Mouse (Mus musculus): ENCODE data around the gene Lats1. TPM values are rescaled to one million over a fixed set of nuclear protein-coding genes. Genes with fewer than 3 reads are reported as not detected.
"Not testable (repeated sequence)": the region's sequence is repeated elsewhere in the genome, so short reads cannot be mapped to it uniquely, and the experiment has no call there.

The Lats1 gene
- polyA plus RNA-seq, 1 experiment from 2014 or later, result 5.3 TPM

- not testable (repeated sequence) for H3K27ac ChIP-seq (ENCODE audit: low read depth, low read length); H3K9ac ChIP-seq (ENCODE audit: low read depth, low read length); H3K9me3 ChIP-seq (replicated peaks; ENCODE audit: control insufficient read depth, low read length); H3K4me3 ChIP-seq (ENCODE audit: low read depth, low read length); H3K4me2 ChIP-seq; ATAC-seq (replicated peaks; ENCODE audit: insufficient number of reproducible peaks, low FRiP score, low TSS enrichment); H3K27me3 ChIP-seq (ENCODE audit: control insufficient read depth, insufficient read depth, low read length); H3K4me1 ChIP-seq (ENCODE audit: control insufficient read depth, insufficient read depth, low read length)
- 93% methylated on average over 6 of the region's 6 CpGs for WGBS (ENCODE audit: insufficient replicate concordance)
- peaks cover 22% of the 10 kb centered on the region for H3K36me3 ChIP-seq (ENCODE audit: control insufficient read depth, insufficient read depth, low read length)
Observed at GRCm38 (mm10) chr10:7745528-7745927, 64.5 kb downstream of the Lats1 start.

- WGBS (ENCODE audit: insufficient replicate concordance), result 85% methylated on average over 6 of the region's 6 CpGs
- no peak overlapping the region for H3K27ac ChIP-seq (ENCODE audit: low read depth, low read length)
- no peaks in the 10 kb centered on the region for H3K9me3 ChIP-seq (replicated peaks; ENCODE audit: control insufficient read depth, low read length)
- no peak overlapping the region for H3K4me2 ChIP-seq
- H3K27me3 ChIP-seq (ENCODE audit: control insufficient read depth, insufficient read depth, low read length), result no peaks in the 10 kb centered on the region
- H3K9ac ChIP-seq (ENCODE audit: low read depth, low read length), result no peak overlapping the region
- no peak for ATAC-seq (replicated peaks; ENCODE audit: insufficient number of reproducible peaks, low FRiP score, low TSS enrichment)
- H3K36me3 ChIP-seq (ENCODE audit: control insufficient read depth, insufficient read depth, low read length), result peaks cover 15% of the 10 kb centered on the region
- H3K4me1 ChIP-seq (ENCODE audit: control insufficient read depth, insufficient read depth, low read length), result no peaks in the 10 kb centered on the region
- H3K4me3 ChIP-seq (ENCODE audit: low read depth, low read length), result no peak overlapping the region
Observed at GRCm38 (mm10) chr10:7748752-7749151, 67.7 kb downstream of the Lats1 start.

DNA sequence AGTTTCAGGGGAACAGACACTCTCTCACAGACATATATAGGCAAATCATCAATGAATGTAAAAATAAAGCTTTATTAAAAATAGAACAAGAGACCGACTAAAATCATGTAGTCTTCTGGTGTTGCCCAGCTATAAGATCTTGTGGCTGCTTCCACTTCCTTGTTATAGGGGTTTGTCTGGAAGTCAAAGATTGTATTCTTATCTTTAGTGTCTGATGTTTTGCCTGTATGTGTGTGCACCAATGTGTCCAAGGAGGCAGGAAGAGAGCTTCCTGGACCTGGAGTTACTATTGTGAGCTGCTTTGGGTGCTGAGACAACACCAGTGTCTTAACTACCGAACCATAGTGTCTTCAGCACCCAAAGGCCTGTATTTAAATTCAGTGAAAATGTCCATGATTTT is 76.5 kb downstream of the Lats1 start:
- no peak for ATAC-seq (replicated peaks; ENCODE audit: insufficient number of reproducible peaks, low FRiP score, low TSS enrichment)
- H3K36me3 ChIP-seq (ENCODE audit: control insufficient read depth, insufficient read depth, low read length), result peaks cover 13% of the 10 kb centered on the region

More for the DNA sequence above, 76.5 kb downstream of the Lats1 start:
- H3K27ac ChIP-seq (ENCODE audit: low read depth, low read length), result no peak overlapping the region
- H3K4me2 ChIP-seq, result no peak overlapping the region
- H3K9me3 ChIP-seq (replicated peaks; ENCODE audit: control insufficient read depth, low read length), result no peaks in the 10 kb centered on the region
- no peaks in the 10 kb centered on the region for H3K4me1 ChIP-seq (ENCODE audit: control insufficient read depth, insufficient read depth, low read length)
- H3K4me3 ChIP-seq (ENCODE audit: low read depth, low read length), result no peak overlapping the region
- no peaks in the 10 kb centered on the region for H3K27me3 ChIP-seq (ENCODE audit: control insufficient read depth, insufficient read depth, low read length)
- H3K9ac ChIP-seq (ENCODE audit: low read depth, low read length), result no peak overlapping the region
- WGBS (ENCODE audit: insufficient replicate concordance), result 74% methylated on average over 2 of the region's 2 CpGs

Other genes starting within 250 kb of the Lats1 start
- gene Ulbp1, start 207.6 kb upstream of the Lats1 start, polyA plus RNA-seq (2014; fragmentation: Nextera tagmentation; extraction: Ambion mirVana), result 9.3 and 9.4 TPM in 2 replicates
- gene Lrp11, start 91.4 kb upstream of the Lats1 start, polyA plus RNA-seq (2014; fragmentation: Nextera tagmentation; extraction: Ambion mirVana), result 2.1 and 2.8 TPM in 2 replicates
- 44.7 and 45.8 TPM in 2 replicates for gene Nup43, start 13.7 kb upstream of the Lats1 start, polyA plus RNA-seq (2014; fragmentation: Nextera tagmentation; extraction: Ambion mirVana)
- 135 and 142 TPM in 2 replicates for gene Pcmt1, start 78 bp upstream of the Lats1 start, polyA plus RNA-seq (2014; fragmentation: Nextera tagmentation; extraction: Ambion mirVana)
- gene Katna1, start 44.8 kb downstream of the Lats1 start, polyA plus RNA-seq (2014; fragmentation: Nextera tagmentation; extraction: Ambion mirVana), result 39.3 and 45.2 TPM in 2 replicates
- gene Ginm1, start 111.6 kb downstream of the Lats1 start, polyA plus RNA-seq (2014; fragmentation: Nextera tagmentation; extraction: Ambion mirVana), result 74.3 and 77.2 TPM in 2 replicates
- gene Ppil4, start 111.7 kb downstream of the Lats1 start, polyA plus RNA-seq (2014; fragmentation: Nextera tagmentation; extraction: Ambion mirVana), result 33.7 and 35.5 TPM in 2 replicates
- 0.07 and 0.18 TPM in 2 replicates for gene Zc3h12d, start 151.3 kb downstream of the Lats1 start, polyA plus RNA-seq (2014; fragmentation: Nextera tagmentation; extraction: Ambion mirVana)